Mouse (Mus musculus) G1E (cell line): ENCODE data around the gene Pcbp2.

Source experiments
- CTCF ChIP-seq: IDR thresholded peaks from 2 replicates; pipeline ENCODE4 v1.5.1; 2012; ENCODE audit warnings: low read depth, low read length, inconsistent platforms, mixed read lengths
- GATA1 ChIP-seq: IDR thresholded peaks from 2 replicates; pipeline ENCODE4 v1.6.1; 2012; ENCODE audit warnings: borderline replicate concordance, low read length, inconsistent platforms, mixed read lengths
- GATA2 ChIP-seq: IDR thresholded peaks from 2 replicates; pipeline ENCODE4 v1.6.1; 2012; ENCODE audit warnings: low read depth, low read length, inconsistent platforms, borderline replicate concordance
- POLR2AphosphoS5 ChIP-seq: IDR thresholded peaks from 2 replicates; pipeline ENCODE4 v1.6.1; 2012; ENCODE audit warnings: low read depth, low read length, inconsistent platforms; ENCODE audit not compliant: insufficient replicate concordance
- TAL1 ChIP-seq: conservative IDR thresholded peaks from 2 replicates; pipeline ENCODE4 v1.6.1; 2012; ENCODE audit warnings: low read depth, low read length, inconsistent platforms, mixed read lengths

GRCm38 (mm10) chr15:102511285-102511833 lies 41.0 kb downstream of the Pcbp2 start:
- no peak for TF ChIP-seq CTCF
- no peak for TF ChIP-seq GATA1
- TF ChIP-seq GATA2, result no peak
- no peak for TF ChIP-seq POLR2AphosphoS5
- TF ChIP-seq TAL1, result no peak
